Mouse (Mus musculus) kidney, postnatal 0 days (tissue): ENCODE data around the gene Ndufs2. TPM values are rescaled to one million over a fixed set of nuclear protein-coding genes. Genes with fewer than 3 reads are reported as not detected.

Experiments
- ATAC-seq: fragments of 200-750 bp; cut with Nextera tagmentation; replicated peaks from 2 replicates; pipeline ENCODE4 v1.8.0; 2017; ENCODE audit warnings: low read depth, moderate number of reproducible peaks, moderate TSS enrichment, moderate library complexity; ENCODE audit not compliant: low FRiP score
- DNase-seq: peaks from one replicate; pipeline ENCODE4 v3.0.0-alpha.2; 2016; ENCODE audit warnings: low spot score
- H3K27ac ChIP-seq: fragments of 300-500 bp; sonication (generic); 2 replicates; pipeline ENCODE4 v1.5.1; 2014; ENCODE audit warnings: mild to moderate bottlenecking
- H3K27me3 ChIP-seq: fragments of 300-500 bp; sonication (generic); 2 replicates; pipeline ENCODE4 v1.6.1; 2014; ENCODE audit warnings: low read length, mixed read lengths; ENCODE audit not compliant: insufficient read depth
- H3K36me3 ChIP-seq: fragments of 300-500 bp; sonication (generic); 2 replicates; pipeline ENCODE4 v1.6.1; 2014; ENCODE audit warnings: low read length, mixed read lengths; ENCODE audit not compliant: insufficient read depth
- H3K4me1 ChIP-seq: fragments of 300-500 bp; sonication (generic); replicated peaks from 2 replicates; pipeline ENCODE4 v1.6.1; 2014; ENCODE audit warnings: antibody characterized with exemption, low read length, mixed read lengths; ENCODE audit not compliant: insufficient read depth
- H3K4me2 ChIP-seq: fragments of 300-500 bp; sonication (generic); 2 replicates; pipeline ENCODE4 v1.6.1; 2014; ENCODE audit warnings: mild to moderate bottlenecking, low read length, moderate library complexity, mixed read lengths
- H3K4me3 ChIP-seq: fragments of 300-500 bp; sonication (generic); replicated peaks from 2 replicates; pipeline ENCODE4 v1.5.1; 2014; ENCODE audit warnings: low read depth, low read length
- H3K9ac ChIP-seq: fragments of 300-500 bp; sonication (generic); 2 replicates; pipeline ENCODE4 v1.6.1; 2014; ENCODE audit warnings: low read depth, low read length
- H3K9me3 ChIP-seq: fragments of 300-500 bp; sonication (generic); replicated peaks from 2 replicates; pipeline ENCODE4 v1.6.1; 2016; ENCODE audit warnings: low read length, inconsistent platforms, mixed read lengths
- CTCF ChIP-seq: IDR thresholded peaks from 2 replicates; pipeline ENCODE4 v1.5.1; 2016; ENCODE audit warnings: antibody characterized with exemption, low read depth, mild to moderate bottlenecking, moderate library complexity
- WGBS: fragments of 180-500 bp; shearing (Covaris S2); extraction: QIAGEN DNeasy Blood & Tissue Kit; methylation state at CpG from one replicate; pipeline ENCODE4 v1.1.7; 2014; 5-methylcytosine and 5-hydroxymethylcytosine counted together
- polyA plus RNA-seq: library from polyadenylated mRNA; unstranded; fragments of >200 nt; fragmentation: Nextera tagmentation; extraction: Ambion mirVana; gene quantifications from 2 replicates; pipeline ENCODE4 v1.2.1, GENCODE M21; 2015

The Ndufs2 gene
- polyA plus RNA-seq, 1 experiment from 2014 or later: 375 TPM

- H3K27me3 ChIP-seq: no peaks in the 10 kb centered on the region
- no peak for DNase-seq
- H3K27ac ChIP-seq: no peak overlapping the region
- 81% methylated on average over 4 of the region's 4 CpGs for WGBS
- no peaks in the 10 kb centered on the region for H3K9me3 ChIP-seq
- ATAC-seq: no peak
- H3K4me2 ChIP-seq: no peak overlapping the region
- no peak for TF ChIP-seq CTCF
- 0 out of 2 replicates have a peak, but pooled peaks cover 3% of the 10 kb centered on the region for H3K4me1 ChIP-seq
- H3K4me3 ChIP-seq: no peak overlapping the region
- H3K9ac ChIP-seq: no peak overlapping the region
- H3K36me3 ChIP-seq: peaks cover 52% of the 10 kb centered on the region
Observed at GRCm38 (mm10) chr1:171234538-171234937, 16.6 kb downstream of the Ndufs2 start.

GRCm38 (mm10) chr1:171234126-171234525 is 17.1 kb downstream of the Ndufs2 start, which contains the start of gene Fcer1g:
TSS of gene Fcer1g (minus strand) at chr1:171234365.
- peak within 1 kb of the TSS; percentile 50; the same call in 1 of the 2 replicates for H3K27ac ChIP-seq
- H3K36me3 ChIP-seq: peaks cover 49% of the 10 kb centered on the region

GRCm38 (mm10) chr1:171232800-171233730 is 18.1 kb downstream of the Ndufs2 start:
- no peak for TF ChIP-seq CTCF
- H3K27ac ChIP-seq: peak overlapping the region; percentile 50; the same call in 1 of the 2 replicates
- no peak for ATAC-seq

More at GRCm38 (mm10) chr1:171234126-171234525, 17.1 kb downstream of the Ndufs2 start, which contains the start of gene Fcer1g:
- no peak for TF ChIP-seq CTCF
- no peaks in the 10 kb centered on the region for H3K9me3 ChIP-seq
- 84% methylated on average over 14 of the region's 14 CpGs for WGBS
- 0 out of 2 replicates have a peak, but pooled peaks cover 3% of the 10 kb centered on the region for H3K4me1 ChIP-seq
- DNase-seq (no peak), ATAC-seq (no peak)
- H3K9ac ChIP-seq: no peak within 1 kb of the TSS
- H3K4me2 ChIP-seq: no peak within 1 kb of the TSS
- no peak within 1 kb of the TSS for H3K4me3 ChIP-seq
- H3K27me3 ChIP-seq: no peaks in the 10 kb centered on the region

GRCm38 (mm10) chr1:171232348-171232747 is 18.8 kb downstream of the Ndufs2 start:
- WGBS: 83% methylated on average over 5 of the region's 5 CpGs
- Histone ChIP-seq H3K27me3 (no peaks in the 10 kb centered on the region), H3K4me3 (no peak overlapping the region), H3K4me2 (no peak overlapping the region), H3K36me3 (peaks cover 33% of the 10 kb centered on the region), H3K4me1 (0 out of 2 replicates have a peak, but pooled peaks cover 3% of the 10 kb centered on the region), H3K9me3 (no peaks in the 10 kb centered on the region), H3K9ac (no peak overlapping the region), H3K27ac (no peak overlapping the region)
- ATAC-seq (no peak), DNase-seq (no peak)
- no peak for TF ChIP-seq CTCF

More at GRCm38 (mm10) chr1:171232800-171233730, 18.1 kb downstream of the Ndufs2 start:
- no peak overlapping the region for H3K9ac ChIP-seq
- peaks cover 40% of the 10 kb centered on the region for H3K36me3 ChIP-seq
- H3K4me1 ChIP-seq: 0 out of 2 replicates have a peak, but pooled peaks cover 3% of the 10 kb centered on the region
- H3K27me3 ChIP-seq: no peaks in the 10 kb centered on the region
- WGBS: 84% methylated on average over 12 of the region's 12 CpGs
- DNase-seq: no peak
- no peaks in the 10 kb centered on the region for H3K9me3 ChIP-seq
- H3K4me3 ChIP-seq: no peak overlapping the region
- no peak overlapping the region for H3K4me2 ChIP-seq

DNA sequence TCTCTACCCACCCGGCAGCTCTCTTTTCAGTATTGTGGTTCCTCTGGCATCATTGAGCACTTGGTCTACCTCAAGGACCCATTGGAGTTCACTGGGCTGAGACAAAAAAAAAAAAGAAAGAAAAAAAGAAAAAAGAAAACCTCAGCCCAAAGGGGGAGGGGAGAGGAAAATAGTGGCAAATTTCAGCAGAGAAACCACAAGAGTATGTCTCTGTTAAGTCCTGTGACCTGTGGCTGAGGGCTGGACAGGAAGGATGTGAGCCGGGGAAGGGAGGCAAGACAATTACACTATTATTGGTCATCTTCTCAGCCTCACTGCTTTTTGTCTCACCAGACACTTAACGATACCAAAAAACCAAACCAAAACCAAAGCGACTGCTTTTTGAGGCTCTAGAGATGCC is 19.3 kb downstream of the Ndufs2 start:
- H3K36me3 ChIP-seq: peaks cover 28% of the 10 kb centered on the region
- no peaks in the 10 kb centered on the region for H3K27me3 ChIP-seq
- no peak overlapping the region for H3K4me2 ChIP-seq
- H3K9ac ChIP-seq: no peak overlapping the region
- H3K9me3 ChIP-seq: no peaks in the 10 kb centered on the region
- WGBS: 76% methylated on average over 4 of the region's 4 CpGs
- TF ChIP-seq CTCF: no peak
- DNase-seq (no peak), ATAC-seq (no peak)
- H3K4me1 ChIP-seq: 0 out of 2 replicates have a peak, but pooled peaks cover 3% of the 10 kb centered on the region
- no peak overlapping the region for H3K4me3 ChIP-seq
- no peak overlapping the region for H3K27ac ChIP-seq

DNA sequence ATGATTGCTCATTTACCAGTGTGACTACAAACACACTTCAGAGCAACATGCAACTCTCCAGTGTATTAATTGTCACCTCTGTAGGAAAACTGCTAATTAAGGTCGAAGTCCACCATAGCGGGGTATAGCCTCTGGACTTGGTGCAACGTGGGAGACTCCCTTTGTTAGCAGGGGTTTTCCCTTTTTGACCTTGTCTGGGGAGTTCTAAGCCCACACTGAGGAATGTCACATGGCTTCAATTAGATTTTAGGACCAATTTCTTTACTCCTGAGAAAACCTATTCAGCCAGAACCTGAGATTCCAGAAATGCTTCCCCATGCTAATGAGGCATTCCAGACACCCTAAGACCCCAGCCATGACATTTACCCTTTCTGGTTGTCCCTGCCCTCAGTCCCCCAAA is 21.0 kb downstream of the Ndufs2 start:
- no peak overlapping the region for H3K4me3 ChIP-seq
- 0 out of 2 replicates have a peak, but pooled peaks cover 3% of the 10 kb centered on the region for H3K4me1 ChIP-seq
- no peak for TF ChIP-seq CTCF
- 53% methylated on average over 3 of the region's 3 CpGs for WGBS
- peaks cover 16% of the 10 kb centered on the region for H3K36me3 ChIP-seq
- H3K27me3 ChIP-seq: no peaks in the 10 kb centered on the region
- H3K4me2 ChIP-seq: no peak overlapping the region
- H3K27ac ChIP-seq: peak overlapping the region; percentile 31; the same call in 1 of the 2 replicates
- DNase-seq (no peak), ATAC-seq (peak; percentile 38; the same call in 1 of the 2 replicates)
- no peaks in the 10 kb centered on the region for H3K9me3 ChIP-seq
- no peak overlapping the region for H3K9ac ChIP-seq
